Mouse (Mus musculus): Measurements from ENCODE around the gene Pus7l.
A peak's percentile ranks its signal among the peaks of the same experiment; 100 is the strongest.
"Not testable (repeated sequence)": the region's sequence is repeated elsewhere in the genome, so short reads cannot be mapped to it uniquely, and the experiment has no call there.

The Pus7l gene

GRCm38 (mm10) chr15:94542567-94543408, 559 bp downstream of the Pus7l start:
- DNase-seq, result no peak

GRCm38 (mm10) chr15:94539296-94539695, 4.1 kb downstream of the Pus7l start:
- no peak for DNase-seq

GRCm38 (mm10) chr15:94535521-94535920, 7.8 kb downstream of the Pus7l start:
- DNase-seq, result no peak

- no peak for DNase-seq
Measured at GRCm38 (mm10) chr15:94532956-94533355, 10.4 kb downstream of the Pus7l start.

- no peak for DNase-seq
Measured at GRCm38 (mm10) chr15:94532306-94532705, 11.0 kb downstream of the Pus7l start.

- DNase-seq, result no peak
Measured at GRCm38 (mm10) chr15:94530519-94530918, 12.8 kb downstream of the Pus7l start.

GRCm38 (mm10) chr15:94524956-94525355, 18.4 kb downstream of the Pus7l start:
- DNase-seq, result no peak

GRCm38 (mm10) chr15:94523251-94523650, 20.1 kb downstream of the Pus7l start:
- no peak for DNase-seq

- no peak for DNase-seq
Measured at GRCm38 (mm10) chr15:94520959-94521358, 22.4 kb downstream of the Pus7l start.

GRCm38 (mm10) chr15:94520205-94520900, 23.0 kb downstream of the Pus7l start:
- DNase-seq, result peak; percentile 56

GRCm38 (mm10) chr15:94517913-94518491, 25.3 kb downstream of the Pus7l start:
- DNase-seq, result no peak

- no peak for DNase-seq
Measured at GRCm38 (mm10) chr15:94503451-94504215, 39.7 kb downstream of the Pus7l start.

GRCm38 (mm10) chr15:94499260-94499659, 44.1 kb downstream of the Pus7l start:
- no peak for DNase-seq

GRCm38 (mm10) chr15:94495936-94496335, 47.4 kb downstream of the Pus7l start:
- DNase-seq, result no peak

- DNase-seq, result no peak
Measured at GRCm38 (mm10) chr15:94494445-94494844, 48.9 kb downstream of the Pus7l start.

GRCm38 (mm10) chr15:94489433-94489832, 53.9 kb downstream of the Pus7l start:
- no peak for DNase-seq

GRCm38 (mm10) chr15:94488028-94488427, 55.3 kb downstream of the Pus7l start:
- DNase-seq, result not testable (repeated sequence)

- DNase-seq, result no peak
Measured at GRCm38 (mm10) chr15:94482555-94482954, 60.8 kb downstream of the Pus7l start.

- no peak for DNase-seq
Measured at GRCm38 (mm10) chr15:94480792-94481191, 62.6 kb downstream of the Pus7l start.

- no peak for DNase-seq
Measured at GRCm38 (mm10) chr15:94480248-94480647, 63.1 kb downstream of the Pus7l start.

- no peak for DNase-seq
Measured at GRCm38 (mm10) chr15:94479513-94480136, 63.7 kb downstream of the Pus7l start.

- DNase-seq, result no peak
Measured at GRCm38 (mm10) chr15:94478706-94479105, 64.6 kb downstream of the Pus7l start.

GRCm38 (mm10) chr15:94477287-94477686, 66.1 kb downstream of the Pus7l start:
- no peak for DNase-seq

Measured in kidney, adult 9 months (tissue).